In genomic region chr7:110009084-110009483, GRCm38 (mm10) we compare ENCODE assay signal across 21 mouse cellular contexts.
"Had no signal": no experiment of that assay in that cellular context is flagged by ENCODE, and none has a peak within 500 bp of the region (broad histone marks: within the 10 kb centered on the region; RNA-seq: fewer than 3 reads in every experiment).

No protein-coding gene starts in this region.

- H3K4me3 ChIP-seq: layer of hippocampus, adult 2 months; limb, embryonic 10.5 days; limb, embryonic 13.5 days; liver, embryonic 12.5 days; liver, embryonic 15.5 days; lung, embryonic 15.5 days; megakaryocyte, embryonic 14.5 days; midbrain, embryonic 10.5 days; midbrain, embryonic 13.5 days; myocyte; neural tube, embryonic 13.5 days had no signal

- DNase-seq: kidney, adult 18-20 months; layer of hippocampus, adult 9-11 months; liver; lung, adult 18-20 months; lung, postnatal 10 days; lung, postnatal 36 days; retina, postnatal 1 day; thymus, adult 18-20 months; thymus, postnatal 36 days had no signal

- H3K27ac ChIP-seq: layer of hippocampus, adult 2 months; limb, embryonic 10.5 days; limb, embryonic 13.5 days; liver, embryonic 12.5 days; liver, embryonic 15.5 days; lung, embryonic 15.5 days; midbrain, embryonic 10.5 days; midbrain, embryonic 13.5 days; neural tube, embryonic 13.5 days had no signal

- H3K27me3 ChIP-seq: limb, embryonic 13.5 days; lung, embryonic 15.5 days; megakaryocyte, embryonic 14.5 days; midbrain, embryonic 13.5 days; neural tube, embryonic 13.5 days had no signal

- H3K9me3 ChIP-seq: limb, embryonic 10.5 days; limb, embryonic 13.5 days; liver, embryonic 12.5 days; liver, embryonic 15.5 days; lung, embryonic 15.5 days; midbrain, embryonic 10.5 days; midbrain, embryonic 13.5 days; neural tube, embryonic 13.5 days had no signal

- H3K9ac ChIP-seq: limb, embryonic 13.5 days; liver, embryonic 12.5 days; liver, embryonic 15.5 days; lung, embryonic 15.5 days; midbrain, embryonic 13.5 days; neural tube, embryonic 13.5 days had no signal

- ATAC-seq: liver, embryonic 12.5 days; midbrain, embryonic 13.5 days; midbrain, embryonic 16.5 days had no signal

- H3K36me3 ChIP-seq: limb, embryonic 10.5 days; limb, embryonic 13.5 days; liver, embryonic 12.5 days; liver, embryonic 15.5 days; lung, embryonic 15.5 days; midbrain, embryonic 10.5 days; midbrain, embryonic 13.5 days; neural tube, embryonic 13.5 days had no signal

- H3K4me1 ChIP-seq: limb, embryonic 10.5 days; limb, embryonic 13.5 days; lung, embryonic 15.5 days; midbrain, embryonic 10.5 days; midbrain, embryonic 13.5 days; neural tube, embryonic 13.5 days had no signal

- H3K4me2 ChIP-seq: limb, embryonic 13.5 days; liver, embryonic 12.5 days; liver, embryonic 15.5 days; lung, embryonic 15.5 days; midbrain, embryonic 13.5 days; neural tube, embryonic 13.5 days had no signal
